ENCODE assay signal across 11 mouse cellular contexts in the genomic region with DNA sequence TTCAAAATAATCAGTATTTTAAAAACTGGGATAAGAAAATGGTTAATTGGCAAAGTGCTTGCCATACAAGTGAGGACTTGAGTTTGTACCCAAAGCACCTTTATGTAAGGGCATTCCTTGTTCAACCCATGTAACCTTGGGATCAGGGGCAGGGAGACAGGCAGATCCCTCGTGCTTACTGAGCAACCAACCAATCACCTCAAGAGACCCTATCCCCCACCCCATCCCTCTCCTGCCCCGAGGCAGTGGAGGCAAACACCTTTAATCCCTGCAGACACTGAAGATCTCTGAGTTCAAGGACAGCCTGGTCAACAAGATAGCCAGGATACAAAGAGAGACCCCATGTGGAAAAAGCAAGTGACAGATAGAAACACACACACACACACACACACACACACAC. TPM values are rescaled to one million over a fixed set of nuclear protein-coding genes. Genes with fewer than 3 reads are reported as not detected.
DNase-seq lines count a peak whose midpoint lies in the region; ATAC-seq and TF ChIP-seq lines count a peak whose summit lies in the region.
"Had no signal": no experiment of that assay in that cellular context is flagged by ENCODE, and none has a peak within 500 bp of the region (broad histone marks: within the 10 kb centered on the region; RNA-seq: fewer than 3 reads in every experiment).

No protein-coding gene starts in this region.

- no peaks in the 10 kb centered on the region for H3K27me3 ChIP-seq in heart, embryonic 10.5 days (ENCODE audit: insufficient read depth, poor library complexity, severe bottlenecking)
- H3K27me3 ChIP-seq in G1E (ENCODE audit: insufficient read depth, low read length), result no peaks in the 10 kb centered on the region
- H3K27me3 ChIP-seq in hindbrain, embryonic 12.5 days, result no peaks in the 10 kb centered on the region
- no peaks in the 10 kb centered on the region for H3K27me3 ChIP-seq in liver, embryonic 16.5 days (ENCODE audit: control insufficient read depth, insufficient read depth, low read depth, low read length)

- no peak overlapping the region for H3K9ac ChIP-seq in hindbrain, embryonic 12.5 days
- H3K9ac ChIP-seq in liver, embryonic 16.5 days (ENCODE audit: low read depth, low read length), result 0 out of 2 replicates have a peak overlapping the region, but pooled peaks have one; percentile 84

- 61% methylated on average over 2 of the region's 2 CpGs for WGBS in heart, embryonic 10.5 days
- 73% methylated on average over 2 of the region's 2 CpGs for WGBS in hindbrain, embryonic 12.5 days
- 40% methylated on average over 2 of the region's 2 CpGs for WGBS in liver, embryonic 16.5 days (ENCODE audit: insufficient replicate concordance)

- H3K4me2 ChIP-seq in hindbrain, embryonic 12.5 days (replicated peaks), result peak overlapping the region; percentile 92
- H3K4me2 ChIP-seq in liver, embryonic 16.5 days (ENCODE audit: low read depth, low read length), result peak overlapping the region; percentile 99

- H3K4me3 ChIP-seq in heart, embryonic 10.5 days, result peak overlapping the region; percentile 78
- H3K4me3 ChIP-seq in G1E (ENCODE audit: low read depth, low read length), result peak overlapping the region; percentile 81; the same call in 1 of the 2 replicates
- H3K4me3 ChIP-seq in hindbrain, embryonic 12.5 days, result 0 out of 2 replicates have a peak overlapping the region, but pooled peaks have one; percentile 78
- H3K4me3 ChIP-seq in liver, embryonic 16.5 days (ENCODE audit: low read depth, low read length), result peak overlapping the region; percentile 76

- H3K36me3 ChIP-seq in heart, embryonic 10.5 days, result peaks cover 28% of the 10 kb centered on the region
- H3K36me3 ChIP-seq in G1E (replicated peaks), result peaks cover 37% of the 10 kb centered on the region
- peaks cover 16% of the 10 kb centered on the region for H3K36me3 ChIP-seq in hindbrain, embryonic 12.5 days
- H3K36me3 ChIP-seq in liver, embryonic 16.5 days (ENCODE audit: control insufficient read depth, insufficient read depth), result peaks cover 11% of the 10 kb centered on the region; the same call in 1 of the 2 replicates

- no peak for ATAC-seq in G1E (ENCODE audit: extremely low read depth, insufficient number of reproducible peaks, low FRiP score, poor library complexity, severe bottlenecking)
- ATAC-seq in hindbrain, embryonic 12.5 days (ENCODE audit: low FRiP score), result no peak
- no peak for ATAC-seq in liver, embryonic 16.5 days (ENCODE audit: low read depth)
- ATAC-seq: CD4-positive, CD25-positive, alpha-beta regulatory T cell, adult 4 months had no signal

- no peak for TF ChIP-seq CTCF in G1E (IDR thresholded peaks at IDR 0.05; ENCODE audit: low read depth, low read length)

- no peak for DNase-seq in heart, embryonic 10.5 days (ENCODE audit: low spot score)
- no peak for DNase-seq in heart, adult 18-20 months
- no peak for DNase-seq in G1E (ENCODE audit: low spot score)
- no peak for DNase-seq in thymus, postnatal 4 days
- DNase-seq in layer of hippocampus, postnatal 14 days (ENCODE audit: low spot score in 2 of 2), result no peak
- DNase-seq in embryo, embryonic 11 days, result no peak
- DNase-seq: lung, postnatal 4 days; thymus, postnatal 14 days had no signal

- H3K9me3 ChIP-seq in heart, embryonic 10.5 days, result peaks cover 6% of the 10 kb centered on the region
- H3K9me3 ChIP-seq in G1E (replicated peaks), result peaks cover 14% of the 10 kb centered on the region
- H3K9me3 ChIP-seq in hindbrain, embryonic 12.5 days (replicated peaks), result peaks cover 13% of the 10 kb centered on the region
- peaks cover 6% of the 10 kb centered on the region for H3K9me3 ChIP-seq in liver, embryonic 16.5 days (replicated peaks; ENCODE audit: control insufficient read depth, low read length)

- no peak overlapping the region for H3K27ac ChIP-seq in heart, embryonic 10.5 days
- H3K27ac ChIP-seq in hindbrain, embryonic 12.5 days, result no peak overlapping the region
- no peak overlapping the region for H3K27ac ChIP-seq in liver, embryonic 16.5 days (ENCODE audit: low read length)

- H3K4me1 ChIP-seq in heart, embryonic 10.5 days, result peaks cover 17% of the 10 kb centered on the region
- peaks cover 27% of the 10 kb centered on the region for H3K4me1 ChIP-seq in G1E (ENCODE audit: insufficient read depth, low read depth, low read length)
- H3K4me1 ChIP-seq in hindbrain, embryonic 12.5 days, result peaks cover 17% of the 10 kb centered on the region
- H3K4me1 ChIP-seq in liver, embryonic 16.5 days (ENCODE audit: control insufficient read depth, low read depth, low read length), result peaks cover 19% of the 10 kb centered on the region

RNA-seq across cellular contexts. Expression of a gene that starts 1.3 kb away (rescaled TPM):
- polyA plus RNA-seq in heart, embryonic 10.5 days (2016; fragmentation: Nextera tagmentation; extraction: Ambion mirVana), result 17.8 and 20.3 TPM in 2 replicates
- total RNA-seq in heart, adult 18-20 months (2021), result 10 to 100 TPM; 44.2 to 48.3 TPM
- total RNA-seq in G1E (2014; fragmentation: Nextera tagmentation) (10.1 and 12.9 TPM in 2 replicates), G1E (2017) (18.4 and 21.2 TPM in 2 replicates)
- 1.9 and 2.2 TPM in 2 replicates for polyA plus RNA-seq in G1E (2012)
- 14.6 and 15.3 TPM in 2 replicates for polyA plus RNA-seq in hindbrain, embryonic 12.5 days (2016; fragmentation: Nextera tagmentation; extraction: Ambion mirVana)
- 11.6 and 12.2 TPM in 2 replicates for polyA plus RNA-seq in liver, embryonic 16.5 days (2015; fragmentation: Nextera tagmentation; extraction: Ambion mirVana)
- total RNA-seq in layer of hippocampus, postnatal 14 days (2021), result 10 to 100 TPM; 13.6 to 16.2 TPM

RNA-seq across cellular contexts. Expression of a gene that starts 1.4 kb away (rescaled TPM):
- polyA plus RNA-seq in heart, embryonic 10.5 days (2016; fragmentation: Nextera tagmentation; extraction: Ambion mirVana), result 27.6 and 33.2 TPM in 2 replicates
- 10 to 100 TPM; 35.1 to 40.5 TPM for total RNA-seq in heart, adult 18-20 months (2021)
- 66.9 and 83.2 TPM in 2 replicates for total RNA-seq in G1E (2014; fragmentation: Nextera tagmentation)
- 15.9 and 19.6 TPM in 2 replicates for total RNA-seq in G1E (2017)
- 8.2 and 12.1 TPM in 2 replicates for polyA plus RNA-seq in G1E (2012)
- polyA plus RNA-seq in hindbrain, embryonic 12.5 days (2016; fragmentation: Nextera tagmentation; extraction: Ambion mirVana), result 26.1 and 28.5 TPM in 2 replicates
- 16.7 and 18.4 TPM in 2 replicates for polyA plus RNA-seq in liver, embryonic 16.5 days (2015; fragmentation: Nextera tagmentation; extraction: Ambion mirVana)
- 10 to 100 TPM; 23.2 to 27.3 TPM for total RNA-seq in layer of hippocampus, postnatal 14 days (2021)

RNA-seq across cellular contexts. Expression of a gene that starts 41.7 kb away (rescaled TPM):
- 5.6 and 6.8 TPM in 2 replicates for polyA plus RNA-seq in heart, embryonic 10.5 days (2016; fragmentation: Nextera tagmentation; extraction: Ambion mirVana)
- total RNA-seq in heart, adult 18-20 months (2021), result 10 to 100 TPM; 34.9 to 41.0 TPM
- total RNA-seq in G1E (2014; fragmentation: Nextera tagmentation) (123 and 151 TPM in 2 replicates), G1E (2017) (33.7 and 39.9 TPM in 2 replicates)
- 9.7 and 11.6 TPM in 2 replicates for polyA plus RNA-seq in G1E (2012)
- 10.4 and 12.1 TPM in 2 replicates for polyA plus RNA-seq in hindbrain, embryonic 12.5 days (2016; fragmentation: Nextera tagmentation; extraction: Ambion mirVana)
- polyA plus RNA-seq in liver, embryonic 16.5 days (2015; fragmentation: Nextera tagmentation; extraction: Ambion mirVana), result 3.3 and 3.7 TPM in 2 replicates
- 10 to 100 TPM; 31.9 to 32.5 TPM for total RNA-seq in layer of hippocampus, postnatal 14 days (2021)
